Mouse (Mus musculus) kidney, adult 8-10 months (tissue): Measurements from ENCODE around the gene Cyb5b.
A peak's percentile ranks its signal among the peaks of the same experiment; 100 is the strongest.

Experiments
- DNase-seq, 2 experiments: peaks; one replicate each; pipeline ENCODE4 v3.0.0; 2022

Gene Cyb5b

DNA sequence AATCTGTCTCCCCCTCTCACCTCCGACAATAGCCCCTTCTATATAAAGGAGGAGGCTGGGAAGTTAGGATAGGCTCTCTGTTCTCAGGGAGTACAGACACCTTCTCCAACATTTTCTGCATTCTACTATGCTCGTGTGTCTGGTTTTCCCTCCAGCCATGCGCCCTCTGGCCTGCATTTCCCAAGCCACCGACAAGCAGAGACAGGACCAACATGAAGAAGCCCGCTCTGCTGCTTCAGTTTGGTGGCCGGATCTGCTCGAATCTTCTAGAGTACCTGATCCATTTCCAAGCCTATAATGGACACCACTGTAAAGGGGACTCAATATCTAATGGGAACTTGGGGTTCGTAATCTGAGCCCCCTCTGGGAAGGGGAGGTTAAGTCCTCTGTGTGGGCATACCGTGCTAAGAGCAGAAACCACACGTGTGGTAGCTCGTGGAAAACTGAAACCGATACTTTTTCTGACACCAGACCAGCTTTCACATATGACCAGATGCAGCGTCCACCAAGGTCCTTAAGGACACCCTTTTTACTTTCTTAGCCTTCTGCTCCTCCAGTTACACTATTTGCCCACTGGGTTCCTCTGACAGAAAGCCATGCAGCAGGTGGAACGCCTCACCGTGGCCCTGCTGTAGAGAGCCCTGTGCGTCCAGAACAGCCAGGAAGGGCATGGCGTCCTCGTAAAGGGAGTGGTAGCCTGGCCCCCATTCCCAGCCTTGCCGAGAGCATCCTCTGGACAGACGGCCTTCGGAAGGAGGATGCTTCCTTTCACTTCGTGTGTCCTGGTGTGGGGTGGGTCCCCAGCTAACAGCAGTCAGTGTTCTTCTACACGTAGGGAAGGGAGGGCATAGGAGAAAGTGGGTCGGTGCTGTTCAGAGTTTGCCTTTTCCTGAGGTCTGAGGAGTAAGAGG is 17.6 kb upstream of the Cyb5b start:
- DNase-seq = no peak

DNA sequence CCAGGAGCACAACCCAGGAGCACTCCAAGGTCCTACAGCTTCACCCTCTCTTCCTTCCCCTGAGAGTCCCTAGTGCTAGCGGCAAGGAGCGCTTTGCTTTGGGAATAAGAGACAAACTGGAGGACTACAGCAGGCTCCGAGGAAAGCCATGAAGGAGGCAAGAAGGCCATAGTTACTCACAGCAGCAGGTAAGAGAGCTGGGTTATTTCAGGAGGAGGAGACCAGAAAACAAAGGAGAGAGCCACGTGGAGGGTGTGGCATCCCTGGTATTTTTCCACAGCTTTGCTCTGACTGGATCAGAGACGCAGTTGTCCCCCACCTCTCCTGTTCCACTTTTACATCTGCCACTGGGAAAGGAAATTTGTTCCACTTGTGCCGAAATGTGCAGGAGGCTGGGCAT is 16.6 kb upstream of the Cyb5b start:
- peak in 1 of 2 experiments; percentile 54 for DNase-seq

DNA sequence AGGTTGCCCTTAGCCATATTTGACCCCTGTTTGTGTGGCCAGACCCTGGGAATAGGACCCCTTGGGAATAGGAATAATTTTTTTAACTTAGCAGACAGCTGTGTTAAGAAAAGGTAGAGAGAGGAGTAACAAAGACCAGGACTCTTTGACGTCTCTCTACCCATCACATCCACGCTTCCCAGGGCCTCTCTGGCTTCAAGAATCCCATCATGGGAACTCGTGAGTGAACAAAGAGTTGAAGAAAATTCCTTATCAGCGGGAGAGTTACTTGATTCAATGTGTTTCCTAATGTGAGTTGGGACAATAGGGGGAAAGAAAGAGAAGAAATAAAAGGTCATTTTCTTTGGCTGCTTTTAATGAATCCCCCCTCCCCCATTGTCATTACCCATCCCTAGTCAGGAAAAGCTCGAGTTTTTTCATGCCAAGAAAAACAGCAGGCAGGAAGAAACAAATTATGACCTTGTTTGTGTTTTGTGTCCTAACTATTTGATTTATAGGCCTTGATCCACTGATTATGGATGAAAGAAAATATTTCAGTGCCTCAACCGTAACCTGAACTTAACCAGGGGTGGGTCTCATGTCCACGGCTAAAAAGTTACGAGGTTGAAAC is 14.3 kb upstream of the Cyb5b start:
- DNase-seq = peak in 1 of 2 experiments; percentile 63

DNA sequence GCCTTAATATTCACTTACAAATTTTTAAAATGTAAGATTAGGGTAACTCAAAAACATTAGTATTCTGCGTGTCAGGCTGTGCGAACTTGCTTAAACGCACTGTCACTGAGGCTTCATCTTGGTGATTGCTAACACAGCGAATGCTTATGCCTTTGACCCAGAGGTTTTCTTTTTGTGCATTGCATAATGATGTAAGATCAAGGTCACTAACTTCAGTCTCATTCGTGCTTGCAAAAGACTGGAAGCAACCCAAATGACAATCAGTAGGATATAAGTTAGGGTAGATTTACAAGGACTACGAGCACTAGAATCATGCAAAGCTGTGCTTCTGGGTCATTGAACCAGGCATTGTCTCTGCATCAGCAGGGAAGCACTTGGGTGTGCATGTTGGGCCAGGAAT is 12.8 kb upstream of the Cyb5b start:
- DNase-seq = no peak

DNA sequence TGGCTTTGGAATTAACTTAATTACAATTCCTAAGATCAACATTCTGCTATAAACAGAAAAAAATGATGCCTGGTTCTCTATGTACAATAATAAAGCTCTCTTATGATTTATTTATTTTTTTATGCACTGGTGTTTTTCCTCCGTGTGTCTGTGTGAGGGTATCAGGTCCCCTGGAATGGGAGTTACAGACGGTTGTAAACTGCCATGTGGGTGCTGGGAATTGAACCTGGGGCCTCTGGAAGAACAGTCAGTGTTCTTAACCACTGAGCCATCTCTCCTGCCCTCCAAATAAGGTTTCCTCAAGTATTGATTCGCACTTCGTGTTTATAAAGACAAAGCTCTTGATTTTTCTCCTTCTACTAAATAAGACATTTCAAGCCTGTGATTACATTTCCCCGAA is 12.1 kb upstream of the Cyb5b start:
- no peak for DNase-seq

DNA sequence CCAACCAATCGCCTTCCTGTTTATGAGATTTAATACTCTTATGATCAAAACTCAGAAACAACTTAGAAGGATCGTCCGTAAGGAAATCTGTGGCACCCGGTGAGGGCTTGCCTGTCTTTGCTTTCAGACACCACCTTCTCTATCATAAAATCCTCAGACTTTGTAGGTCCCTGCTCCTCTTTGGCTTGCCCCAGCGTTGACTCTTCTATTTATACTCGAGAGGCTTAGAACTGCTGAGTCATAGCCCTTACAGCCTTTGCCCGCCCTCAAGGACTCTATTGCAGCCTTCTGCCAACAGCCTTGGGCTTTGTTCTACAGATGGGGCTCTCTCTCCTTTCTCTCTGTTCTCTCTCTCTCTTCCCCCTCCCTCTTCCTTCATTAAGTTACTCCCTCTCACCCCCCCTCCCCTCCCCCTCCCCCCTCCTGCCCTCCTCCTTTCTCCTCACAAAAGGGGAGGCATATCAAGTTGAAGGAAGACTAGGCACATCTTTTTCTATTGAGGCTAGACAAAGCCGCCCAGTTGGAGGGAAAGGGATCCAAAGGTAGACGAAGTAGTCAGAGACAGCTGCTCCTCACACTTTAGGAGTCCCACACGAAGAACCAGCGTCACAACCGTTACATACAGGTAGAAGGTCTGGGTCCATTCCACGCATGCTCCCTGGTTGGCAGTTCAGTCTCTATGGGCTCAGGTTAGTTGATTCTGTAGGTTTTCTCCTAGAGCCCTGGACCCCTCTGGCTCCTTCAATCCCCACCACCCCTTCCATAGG is 10.6 kb upstream of the Cyb5b start:
- peak; percentile 77 to 81 for DNase-seq

DNA sequence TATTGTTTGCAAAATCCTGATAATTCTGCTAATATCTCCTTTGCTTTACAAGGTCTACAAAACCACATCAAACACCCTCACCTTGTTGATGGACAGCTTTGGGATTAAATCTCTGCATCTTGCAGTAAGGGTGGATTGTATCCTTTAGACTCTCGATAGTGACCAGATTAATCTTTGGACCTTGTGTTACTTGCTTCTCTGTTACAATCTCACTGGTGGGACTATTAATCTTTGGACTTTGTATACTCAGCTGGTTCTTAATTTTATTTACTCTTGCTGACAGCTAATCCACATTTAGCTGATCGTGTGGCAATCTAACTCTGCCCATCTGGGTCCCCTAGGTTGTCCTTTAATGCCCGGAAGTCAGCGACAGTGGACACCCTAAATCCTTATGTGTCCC is 7.9 kb upstream of the Cyb5b start:
- DNase-seq = peak in 1 of 2 experiments; percentile 80

DNA sequence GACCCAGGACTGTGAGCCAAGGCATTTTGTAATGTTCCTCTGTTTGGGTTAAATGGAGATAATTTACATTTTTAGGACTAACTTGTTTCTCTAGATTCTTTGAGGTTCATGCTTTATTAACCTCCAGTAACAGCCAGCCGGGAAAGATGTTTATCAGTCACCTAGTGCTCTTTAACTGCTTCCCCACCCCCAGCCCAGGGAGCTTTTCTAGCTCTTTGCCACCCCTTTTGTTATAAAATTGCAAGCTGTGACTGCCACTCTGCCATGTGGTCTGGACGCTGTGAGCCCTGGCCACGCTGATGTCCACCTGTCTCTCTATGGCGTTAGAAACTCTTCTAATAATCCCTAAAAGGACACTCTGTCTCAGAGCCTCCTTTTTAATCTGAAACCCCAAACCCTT is 6.9 kb upstream of the Cyb5b start:
- peak; percentile 63 to 72 for DNase-seq

DNA sequence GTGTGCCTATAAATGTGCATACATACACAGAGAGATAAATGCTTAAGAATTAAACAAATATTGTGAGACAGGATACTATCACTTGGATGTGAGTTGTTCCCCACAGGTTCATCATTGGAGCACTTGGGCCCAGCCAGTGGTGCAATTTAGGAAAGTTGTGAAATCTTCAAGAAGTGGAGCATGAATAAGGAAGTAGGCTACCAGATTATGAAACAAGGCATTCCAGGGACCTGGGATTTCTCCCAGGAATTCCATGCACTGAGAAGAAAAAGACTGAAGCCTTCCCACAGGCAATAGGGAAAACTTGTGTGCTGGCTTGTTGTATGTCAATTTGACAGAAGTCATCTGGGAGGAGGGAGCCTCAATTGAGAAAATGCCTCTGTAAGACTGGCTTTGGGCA is 4.3 kb upstream of the Cyb5b start:
- DNase-seq = no peak

DNA sequence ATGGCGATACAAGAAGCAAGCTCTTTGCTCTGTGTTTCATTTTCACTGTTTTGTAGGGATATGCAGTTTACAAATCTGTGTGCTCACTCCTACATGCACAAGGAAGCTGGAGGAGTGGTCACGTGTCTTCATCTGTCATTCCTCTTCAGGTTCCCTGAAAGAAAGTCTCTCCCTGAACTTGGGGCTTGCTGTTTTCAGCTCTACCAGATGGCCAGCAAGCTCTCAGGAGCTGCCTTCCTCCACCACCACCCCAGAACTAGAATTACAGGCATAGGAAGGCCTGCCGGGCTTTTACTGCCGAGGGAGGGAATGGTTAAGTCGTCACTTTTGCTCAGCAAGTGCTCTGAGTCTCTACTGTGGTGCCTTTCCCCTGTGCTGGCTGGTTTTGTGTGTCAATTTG is 1.6 kb upstream of the Cyb5b start:
- DNase-seq = no peak

DNA sequence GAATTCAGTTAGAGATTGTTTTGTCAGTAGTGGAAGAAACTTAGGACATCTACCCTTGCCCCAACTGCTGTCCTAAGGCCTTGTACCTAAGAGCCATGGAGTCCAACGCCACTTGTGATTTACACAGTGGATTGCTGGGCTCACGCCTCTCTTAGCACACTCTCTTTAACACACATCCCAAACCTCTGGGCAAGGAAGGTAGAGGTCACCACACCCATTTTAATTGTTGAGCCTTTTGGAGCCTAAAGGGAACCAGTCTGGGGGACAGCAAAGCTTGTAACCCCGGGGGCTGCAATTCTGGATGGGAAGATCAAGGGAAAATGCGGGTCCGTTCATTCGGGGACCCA is 410 bp upstream of the Cyb5b start:
- DNase-seq = no peak

DNA sequence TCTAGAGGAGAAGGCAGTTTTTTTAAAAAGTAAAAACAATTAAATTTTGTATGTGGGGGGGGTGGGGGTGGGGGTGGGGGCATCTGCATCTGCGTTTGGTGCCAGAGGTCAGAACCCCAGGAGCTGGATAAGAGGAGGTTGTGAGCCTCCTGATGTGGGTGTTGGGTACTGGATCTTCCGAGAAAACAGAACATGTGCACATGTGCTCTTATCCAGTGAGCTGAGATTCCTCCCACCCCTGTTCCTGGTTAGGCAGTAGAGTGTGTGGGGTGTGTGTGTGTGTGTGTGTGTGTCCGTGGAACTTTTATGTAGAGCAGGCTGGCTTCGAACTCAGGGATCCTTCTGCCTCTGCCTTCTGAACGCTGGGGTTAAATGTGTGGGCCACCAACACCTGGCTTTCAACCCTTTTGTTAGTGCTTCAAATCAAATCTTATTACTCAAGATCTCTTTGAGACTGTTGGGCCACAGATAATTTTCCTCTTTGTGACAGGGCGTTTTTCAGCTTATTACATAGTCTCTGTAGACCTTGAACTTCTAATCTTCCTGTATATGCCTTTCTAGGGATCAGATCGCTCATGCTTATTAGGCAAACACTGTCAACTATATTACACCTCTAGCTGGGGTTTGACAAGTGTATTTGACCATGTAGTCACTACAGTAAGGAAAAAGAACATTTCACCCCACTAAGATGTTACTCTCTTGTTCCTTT is 926 bp downstream of the Cyb5b start:
- no peak for DNase-seq

DNA sequence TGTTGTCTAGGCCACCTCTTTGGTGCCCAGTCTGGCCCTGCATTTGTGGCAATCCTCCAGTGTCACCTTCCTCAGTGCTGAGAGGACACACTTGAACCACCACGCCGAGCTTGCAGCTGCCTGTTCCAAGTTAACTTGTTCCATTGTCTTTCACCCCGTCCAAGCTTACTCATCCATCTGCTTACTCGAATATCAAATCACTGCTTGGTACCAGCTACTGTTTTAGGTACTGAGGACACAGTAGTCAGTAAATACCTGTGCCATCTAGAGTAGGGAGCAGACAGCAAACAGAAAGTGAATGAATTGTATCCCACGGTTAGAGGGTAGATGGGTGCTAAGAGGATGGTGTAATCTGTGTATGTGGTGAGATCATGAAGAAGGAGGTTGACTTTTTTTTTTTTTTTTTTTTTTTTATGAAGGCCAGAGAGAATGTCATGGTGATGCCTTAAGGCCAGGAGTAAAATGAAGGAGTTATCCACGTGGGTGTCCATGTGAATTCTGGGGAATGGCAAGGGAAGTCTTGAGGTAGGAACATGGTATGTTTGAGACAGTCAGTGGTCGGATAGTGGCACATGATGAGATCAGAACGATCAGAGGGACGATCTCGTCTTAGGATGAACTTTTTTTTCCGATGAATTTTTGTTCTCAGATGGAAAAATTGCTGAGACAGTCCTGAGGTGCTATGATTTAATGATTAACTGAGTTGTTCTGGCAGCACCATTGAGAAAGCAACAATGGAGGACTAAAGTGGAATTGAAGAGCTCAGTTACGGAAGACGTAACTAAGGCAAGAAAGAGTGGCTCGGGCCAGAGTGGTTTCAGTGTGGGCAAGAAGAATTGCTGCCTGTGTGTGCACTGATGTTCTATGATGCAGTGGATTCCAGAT is 3.1 kb downstream of the Cyb5b start:
- DNase-seq = peak in 1 of 2 experiments; percentile 41

DNA sequence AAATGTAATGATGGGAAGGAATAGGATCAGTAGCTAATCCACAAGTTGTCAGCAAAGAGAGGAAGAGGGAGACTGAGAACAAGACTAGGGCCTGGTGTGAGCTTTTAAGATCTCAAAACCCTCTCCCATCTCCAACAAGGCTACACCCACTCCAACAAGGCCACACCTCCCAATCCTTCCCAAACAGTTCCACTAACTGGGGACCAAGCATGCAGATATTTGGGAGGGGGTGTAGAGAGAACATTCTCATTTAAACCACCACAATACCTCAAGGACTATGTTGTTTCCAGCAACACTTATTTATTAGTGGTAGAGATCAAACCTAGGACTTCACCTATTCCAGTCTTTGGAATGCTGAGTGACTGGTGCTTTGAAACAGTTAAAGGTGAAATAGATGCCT is 6.4 kb downstream of the Cyb5b start:
- DNase-seq = no peak

DNA sequence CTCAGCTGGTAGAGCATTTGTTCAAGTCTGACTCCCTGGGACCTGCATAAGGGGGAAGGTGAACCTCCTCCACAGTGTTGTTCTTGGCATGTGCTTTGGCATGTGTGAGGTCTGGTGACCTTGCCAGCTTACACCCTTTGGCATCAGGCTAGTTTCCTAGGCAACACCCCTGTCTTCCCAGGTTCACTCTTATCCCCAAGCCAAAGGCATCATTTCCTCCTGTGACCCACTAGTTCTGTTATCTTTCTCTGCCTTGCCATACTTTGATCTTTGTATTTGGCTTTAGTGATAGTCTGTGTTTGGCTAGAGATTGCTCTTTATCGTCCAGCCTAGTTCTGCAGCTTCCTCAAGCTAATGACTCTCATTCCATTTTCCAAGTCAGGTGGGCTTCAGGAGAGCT is 7.4 kb downstream of the Cyb5b start:
- peak in 1 of 2 experiments; percentile 64 for DNase-seq

DNA sequence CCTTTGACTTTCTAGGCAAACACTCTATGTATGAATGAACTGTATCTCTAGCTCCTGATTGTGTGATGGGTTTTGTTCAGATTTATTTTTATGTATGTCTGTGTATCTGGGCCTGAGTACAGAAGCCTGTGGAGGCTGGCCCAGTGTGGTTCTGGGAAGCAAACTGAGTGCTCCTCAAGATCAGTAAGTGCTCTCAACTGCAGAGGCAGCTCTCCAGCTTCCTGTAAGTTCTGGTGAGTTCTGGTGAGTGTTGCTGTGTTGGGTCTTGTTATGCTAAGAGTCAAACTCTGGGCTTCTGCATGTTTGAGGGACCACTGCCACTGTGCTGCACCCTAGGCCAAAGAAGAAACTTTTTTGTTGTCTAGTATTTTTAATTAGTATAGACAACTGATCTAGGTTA is 8.4 kb downstream of the Cyb5b start:
- no peak for DNase-seq

DNA sequence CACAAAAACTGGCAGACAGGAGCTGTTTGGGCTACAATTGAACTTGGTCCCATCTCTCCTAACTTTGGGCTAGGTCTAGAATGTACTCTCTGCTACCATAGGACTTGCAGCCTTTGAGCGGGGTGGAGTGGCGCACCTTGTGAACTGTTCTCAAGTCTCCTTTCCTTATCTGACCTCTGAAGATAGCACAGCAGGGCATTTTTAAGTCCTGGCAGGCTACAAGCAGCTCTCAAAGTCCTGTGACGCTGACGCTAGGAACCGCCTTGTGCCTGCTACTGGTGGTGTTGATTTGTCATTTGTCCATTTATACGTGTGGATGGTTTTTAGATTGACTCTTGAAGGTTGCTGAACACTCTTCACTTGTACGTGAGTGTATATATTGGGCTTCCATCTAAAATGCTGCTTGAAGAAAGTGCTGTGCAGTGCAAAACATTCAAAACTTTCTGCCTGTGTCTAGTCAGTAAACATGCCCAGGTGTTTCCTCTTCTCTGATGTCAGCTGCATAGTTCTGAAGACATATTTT is 13.9 kb downstream of the Cyb5b start:
- DNase-seq = peak in 1 of 2 experiments; percentile 45

DNA sequence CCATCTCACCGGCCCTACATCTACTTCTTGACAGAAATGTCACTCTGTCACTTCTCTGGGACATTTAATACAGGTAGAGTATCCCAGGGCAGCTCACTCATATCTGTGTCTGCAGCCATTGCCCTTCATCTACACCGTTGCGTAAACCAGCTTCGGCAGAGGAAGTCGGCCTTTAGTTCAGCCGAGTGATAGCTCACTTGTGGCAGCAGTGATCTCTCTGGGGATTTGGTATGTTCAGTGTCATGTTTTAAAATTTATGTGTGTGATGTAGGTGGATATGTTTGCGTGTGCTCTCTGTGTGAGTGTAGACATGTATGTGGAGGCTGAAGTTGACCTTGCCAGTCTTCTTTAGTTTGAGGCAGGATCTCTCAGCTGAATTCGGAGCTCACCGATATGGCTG is 15.3 kb downstream of the Cyb5b start:
- DNase-seq = no peak

DNA sequence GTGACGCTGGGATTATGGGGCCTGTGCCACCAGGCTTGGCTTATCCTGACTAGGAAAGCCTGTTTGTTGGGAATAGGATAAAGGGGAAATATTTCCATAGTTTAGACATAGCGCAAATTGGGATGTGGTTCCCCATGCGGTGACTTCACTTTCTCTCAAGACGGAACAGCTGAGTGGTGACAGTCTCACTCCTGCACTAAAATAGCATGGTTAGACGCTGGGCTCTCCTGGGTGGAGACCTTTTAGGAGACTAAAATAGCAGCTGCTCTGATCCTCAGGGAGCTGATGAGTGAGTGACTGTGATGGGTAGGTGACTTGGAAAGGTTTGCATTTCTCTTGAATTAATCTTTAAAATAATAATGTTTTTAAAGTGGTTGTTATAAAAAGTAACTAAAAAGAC is 17.4 kb downstream of the Cyb5b start:
- DNase-seq = no peak

DNA sequence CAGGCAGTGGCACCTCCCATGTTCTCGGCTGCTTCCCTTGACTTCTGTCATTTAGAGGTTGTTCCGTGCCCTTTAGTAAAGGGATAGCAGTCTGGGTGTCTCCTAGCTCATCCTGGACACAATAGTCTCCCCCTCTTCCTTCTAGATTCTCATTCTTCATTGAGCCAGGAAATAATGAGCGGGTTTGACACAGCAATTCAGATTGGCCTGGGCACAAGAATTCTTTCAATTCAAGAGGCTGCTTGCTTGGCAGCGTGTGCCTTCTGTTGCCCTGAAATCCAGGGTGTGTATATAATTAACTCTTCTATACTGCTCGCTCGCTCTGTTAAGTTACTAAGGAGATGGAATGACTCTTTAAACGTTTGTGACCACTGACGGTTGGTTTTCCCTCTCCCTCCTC is 21.7 kb downstream of the Cyb5b start:
- peak in 1 of 2 experiments; percentile 51 for DNase-seq

DNA sequence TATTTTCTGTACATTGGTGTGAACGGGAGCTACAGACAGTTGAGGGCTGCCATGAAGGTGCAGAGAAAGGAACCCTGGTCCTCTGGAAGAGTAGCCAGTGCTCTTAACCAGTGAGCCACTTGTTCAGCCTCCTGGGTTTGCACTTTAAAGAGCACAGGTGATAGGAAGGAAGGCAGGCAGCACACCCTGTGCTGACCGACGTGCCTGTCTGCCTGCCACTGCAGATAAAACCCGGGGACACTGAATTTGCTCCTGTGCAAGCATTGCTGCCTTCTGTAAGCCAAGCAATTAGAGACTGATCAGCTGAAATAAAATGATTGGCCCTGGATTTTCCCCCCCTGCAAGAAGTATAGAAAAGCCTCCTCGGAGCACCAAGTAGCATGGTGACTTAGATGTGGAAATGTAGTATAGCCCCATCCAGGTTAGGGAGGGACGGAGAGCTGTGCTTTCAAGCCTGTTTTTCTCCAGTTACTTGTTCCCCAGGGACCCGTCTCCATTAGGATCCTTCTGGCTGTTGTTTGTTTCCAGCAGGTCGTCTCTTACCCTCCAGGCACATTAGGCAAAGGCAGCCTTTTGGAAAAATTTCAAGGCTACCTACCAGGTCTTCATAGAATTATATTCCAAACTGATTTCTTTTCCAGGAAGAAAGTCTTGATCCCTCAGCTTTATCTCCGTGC is 22.7 kb downstream of the Cyb5b start:
- DNase-seq = no peak
